Mouse (Mus musculus) lung, postnatal 0 days (tissue): ENCODE results near the gene Gm11114.

ENCODE experiments used
- CTCF ChIP-seq: IDR thresholded peaks from 2 replicates; pipeline ENCODE4 v1.5.1; 2016; ENCODE audit warnings: antibody characterized with exemption, mild to moderate bottlenecking
- EP300 ChIP-seq: IDR thresholded peaks from 2 replicates; pipeline ENCODE4 v1.6.1; 2016; ENCODE audit warnings: antibody characterized with exemption, mild to moderate bottlenecking, control low read depth

DNA sequence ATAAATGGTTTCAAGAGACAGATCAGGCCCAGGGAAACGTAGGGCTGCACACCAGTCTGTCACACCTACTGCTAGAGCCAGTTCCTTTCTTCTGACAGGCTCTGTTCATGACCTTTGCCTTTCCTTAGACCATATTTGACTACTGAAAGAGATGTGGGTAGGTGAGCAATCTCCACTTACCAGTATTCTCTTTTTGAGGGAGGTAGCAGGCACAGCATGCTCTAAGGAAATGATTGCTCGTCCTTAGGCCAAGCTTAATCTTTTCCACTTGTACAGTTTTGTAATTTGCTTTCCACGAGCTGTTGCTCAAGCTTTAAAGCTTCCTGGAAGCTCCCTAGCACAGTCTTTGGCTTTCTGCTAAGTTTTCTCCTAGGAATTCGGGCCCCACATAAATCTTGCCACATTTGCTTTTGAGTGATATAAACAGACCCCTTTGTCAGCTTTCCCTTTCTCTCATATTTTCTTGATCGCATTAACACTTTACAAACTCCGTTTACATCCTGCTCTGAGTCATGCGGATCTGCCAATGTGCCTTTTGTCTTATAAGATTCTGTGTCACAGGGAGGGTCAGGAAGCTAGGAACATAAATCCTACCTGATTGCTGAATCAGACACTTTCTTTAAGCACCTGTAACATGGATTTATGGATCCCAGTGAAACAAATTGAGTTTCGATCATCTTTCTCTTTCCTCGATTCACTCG, 35.4 kb downstream of the Gm11114 start:
- no peak for TF ChIP-seq CTCF
- peak; percentile 53; the same call in 1 of the 2 replicates for TF ChIP-seq EP300
